Mouse (Mus musculus) NIH3T3 (cell line): ENCODE measurements around the gene Ddx46.
A peak's percentile ranks its signal among the peaks of the same experiment; 100 is the strongest.
"Not testable (repeated sequence)": the region's sequence is repeated elsewhere in the genome, so short reads cannot be mapped to it uniquely, and the experiment has no call there.

Source experiments
- DNase-seq: peaks from one replicate; pipeline ENCODE4 v3.0.0-alpha.2; 2012; ENCODE audit warnings: low read depth

Ddx46 gene

GRCm38 (mm10) chr13:55640480-55640879 is 5.7 kb downstream of the Ddx46 start:
- DNase-seq = peak; percentile 90

- DNase-seq = peak; percentile 56
Measured at GRCm38 (mm10) chr13:55644525-55644924, 9.7 kb downstream of the Ddx46 start.

GRCm38 (mm10) chr13:55650098-55650497 is 15.3 kb downstream of the Ddx46 start:
- peak; percentile 31 for DNase-seq

- no peak for DNase-seq
Measured at GRCm38 (mm10) chr13:55650980-55651379, 16.2 kb downstream of the Ddx46 start.

DNA sequence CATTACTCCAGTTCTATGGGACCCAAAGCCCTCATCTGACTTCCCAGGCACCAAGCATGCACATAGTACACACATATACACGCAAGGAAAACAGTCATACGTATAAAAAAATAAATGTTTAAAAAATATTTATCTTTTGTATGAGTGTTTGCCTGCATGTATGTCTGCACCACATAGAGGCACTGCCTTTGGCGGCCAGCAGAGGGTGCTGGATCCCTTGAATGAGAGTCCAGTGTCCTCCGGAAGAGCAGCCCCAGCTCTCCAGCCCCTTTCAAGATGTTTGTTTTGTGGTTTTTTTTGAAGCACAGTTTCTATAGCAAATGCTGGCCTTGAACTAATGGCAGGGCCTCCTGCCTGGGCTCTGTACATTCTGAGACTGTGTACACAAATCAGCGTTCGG is 33.7 kb downstream of the Ddx46 start:
- peak; percentile 58 for DNase-seq

- DNase-seq = no peak
Measured at GRCm38 (mm10) chr13:55672711-55673110, 37.9 kb downstream of the Ddx46 start.

GRCm38 (mm10) chr13:55677364-55677763 is 42.5 kb downstream of the Ddx46 start:
- DNase-seq = no peak

GRCm38 (mm10) chr13:55682201-55682600 is 47.4 kb downstream of the Ddx46 start:
- DNase-seq = no peak

DNA sequence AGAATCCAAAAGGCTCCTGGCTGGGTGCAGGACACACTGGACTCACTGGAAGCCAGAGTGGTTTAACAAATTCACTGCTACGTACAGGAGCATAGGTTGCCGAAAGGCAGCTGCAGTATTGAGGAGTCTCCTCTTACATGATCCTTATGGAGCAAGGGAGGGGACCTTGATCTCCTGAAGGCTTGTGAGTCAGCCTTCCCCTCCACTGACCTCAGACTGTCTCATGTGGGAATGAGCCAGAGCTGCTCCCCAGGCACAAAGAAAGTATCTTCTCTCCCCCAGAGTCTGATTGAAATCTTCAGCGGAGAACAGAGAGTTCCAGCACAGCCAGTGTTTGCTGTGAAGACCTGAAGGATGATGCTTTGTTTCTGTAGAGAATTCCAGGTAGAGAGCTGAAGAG is 48.8 kb downstream of the Ddx46 start:
- DNase-seq = no peak

GRCm38 (mm10) chr13:55686107-55686633 is 51.3 kb downstream of the Ddx46 start:
- DNase-seq = no peak

DNA sequence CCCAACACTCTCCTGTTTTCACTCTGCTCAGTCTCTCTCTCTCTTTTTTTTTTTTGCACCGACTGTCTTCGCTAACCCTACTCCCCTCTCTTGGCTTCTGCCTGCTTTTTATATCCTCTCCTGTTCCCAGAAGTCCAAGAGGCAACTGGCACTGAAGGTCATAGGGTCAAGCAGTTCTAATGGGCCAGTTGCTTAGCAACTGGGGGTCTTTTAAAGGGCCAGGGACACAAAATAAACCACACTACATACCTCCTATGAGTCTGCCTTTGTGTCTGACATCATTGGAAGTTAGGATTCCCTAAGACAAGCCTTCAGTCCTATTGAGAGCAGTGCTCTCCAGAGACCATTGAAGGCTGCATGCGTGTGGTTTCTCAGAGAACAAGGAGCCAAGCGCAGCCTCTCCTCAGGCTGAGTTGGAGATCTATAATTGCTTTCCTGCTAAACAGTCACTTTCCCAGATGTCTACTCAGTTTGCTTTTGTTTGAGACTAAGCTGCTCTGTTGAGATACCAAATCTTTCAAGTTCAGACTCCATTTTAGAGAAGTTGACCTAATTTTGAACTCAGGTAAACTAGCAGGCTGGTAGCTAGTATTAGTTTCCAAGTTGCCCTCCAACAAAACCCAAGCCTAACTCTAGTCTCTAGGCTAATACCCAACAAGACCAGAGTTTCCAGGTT is 53.2 kb downstream of the Ddx46 start:
- no peak for DNase-seq

- DNase-seq = peak; percentile 96
Measured at GRCm38 (mm10) chr13:55692535-55693242, 57.9 kb downstream of the Ddx46 start, which contains the start of gene B230219D22Rik. B230219D22Rik (plus strand) TSS chr13:55693124.

- DNase-seq = peak; percentile 53
Measured at GRCm38 (mm10) chr13:55693243-55693721, 58.5 kb downstream of the Ddx46 start.

GRCm38 (mm10) chr13:55694110-55694509 is 59.3 kb downstream of the Ddx46 start:
- peak; percentile 59 for DNase-seq

GRCm38 (mm10) chr13:55695989-55696388 is 61.2 kb downstream of the Ddx46 start:
- DNase-seq = not testable (repeated sequence)

- DNase-seq = peak; percentile 20
Measured at GRCm38 (mm10) chr13:55704301-55704700, 69.5 kb downstream of the Ddx46 start.

- peak; percentile 2 for DNase-seq
Measured at GRCm38 (mm10) chr13:55712846-55713245, 78.0 kb downstream of the Ddx46 start.

GRCm38 (mm10) chr13:55714501-55715166 is 79.8 kb downstream of the Ddx46 start, which contains the start of gene Txndc15:
Txndc15 (plus strand) TSS chr13:55714650.
- DNase-seq = peak; percentile 90

DNA sequence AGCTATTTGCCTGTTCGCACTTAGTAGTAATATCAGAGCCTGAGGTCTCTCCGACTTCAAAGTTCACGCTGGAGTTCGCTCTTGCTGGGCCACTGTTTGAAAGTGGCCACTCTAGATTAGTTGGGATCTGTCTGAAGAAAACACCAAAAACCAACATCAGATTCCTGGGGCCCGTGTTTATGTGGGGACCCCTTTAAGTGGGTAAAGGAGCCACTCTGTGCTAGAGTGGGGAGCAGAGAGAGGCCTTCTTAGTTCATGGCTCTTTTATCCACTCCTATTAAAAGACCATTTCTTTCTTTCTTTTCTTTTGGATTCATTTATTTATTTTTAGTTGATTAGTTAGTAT is 80.3 kb downstream of the Ddx46 start:
- DNase-seq = no peak

GRCm38 (mm10) chr13:55715908-55716510 is 81.2 kb downstream of the Ddx46 start:
- no peak for DNase-seq

- DNase-seq = no peak
Measured at GRCm38 (mm10) chr13:55721516-55721915, 86.7 kb downstream of the Ddx46 start.

- DNase-seq = no peak
Measured at GRCm38 (mm10) chr13:55721995-55722394, 87.2 kb downstream of the Ddx46 start.
